24 mouse cellular contexts compared by ENCODE assay signal in the genomic region with DNA sequence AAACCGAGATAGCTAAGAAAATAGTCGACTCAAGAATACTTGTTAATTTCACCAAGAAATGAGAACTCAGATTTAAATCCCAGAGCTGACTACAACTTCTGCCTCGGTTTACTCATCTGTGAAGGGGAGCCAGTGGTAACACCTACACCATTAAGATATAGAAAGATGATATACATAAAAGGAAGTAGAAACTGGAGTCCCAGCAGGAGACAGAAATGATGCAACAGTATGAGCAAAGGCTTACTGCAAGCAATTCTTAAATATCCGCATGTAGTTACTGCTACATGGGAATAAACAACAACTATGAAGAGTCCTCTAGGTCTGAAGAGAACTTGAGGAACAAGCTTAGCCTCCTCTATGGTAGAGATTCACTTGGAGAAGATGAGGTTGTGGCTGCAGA.
"Had no signal": no experiment of that assay in that cellular context is flagged by ENCODE, and none has a peak within 500 bp of the region (broad histone marks: within the 10 kb centered on the region; RNA-seq: fewer than 3 reads in every experiment).

No protein-coding gene starts in this region.

- H3K27me3 ChIP-seq: liver, embryonic 15.5 days; lung, embryonic 15.5 days; midbrain, embryonic 12.5 days; neural tube, embryonic 13.5 days; neural tube, embryonic 15.5 days; stomach, embryonic 15.5 days had no signal

- ATAC-seq: liver, postnatal 0 days; lung, postnatal 0 days; midbrain, embryonic 16.5 days had no signal

- H3K4me2 ChIP-seq: liver, embryonic 15.5 days; lung, embryonic 15.5 days; midbrain, embryonic 12.5 days; neural tube, embryonic 13.5 days; neural tube, embryonic 15.5 days; stomach, embryonic 15.5 days had no signal

- H3K36me3 ChIP-seq: liver, embryonic 15.5 days; lung, embryonic 15.5 days; midbrain, embryonic 10.5 days; midbrain, embryonic 12.5 days; neural tube, embryonic 13.5 days; neural tube, embryonic 15.5 days; stomach, embryonic 15.5 days had no signal

- H3K4me3 ChIP-seq: liver, embryonic 15.5 days; lung, embryonic 15.5 days; midbrain, embryonic 10.5 days; midbrain, embryonic 12.5 days; myocyte; neural tube, embryonic 13.5 days; neural tube, embryonic 15.5 days; stomach, embryonic 15.5 days had no signal

- H3K9me3 ChIP-seq: liver, embryonic 15.5 days; lung, embryonic 15.5 days; midbrain, embryonic 10.5 days; midbrain, embryonic 12.5 days; neural tube, embryonic 13.5 days; neural tube, embryonic 15.5 days; stomach, embryonic 15.5 days had no signal

- H3K27ac ChIP-seq: liver, embryonic 15.5 days; lung, embryonic 15.5 days; macrophage; midbrain, embryonic 10.5 days; midbrain, embryonic 12.5 days; neural tube, embryonic 13.5 days; neural tube, embryonic 15.5 days; stomach, embryonic 15.5 days; stomach, postnatal 0 days had no signal

- DNase-seq: liver, postnatal 0 days; lung, adult 2 months; lung, postnatal 14 days; lung, postnatal 36 days; midbrain, embryonic 14.5 days; retina, postnatal 1 day; right cerebral cortex, adult 18-20 months; right cerebral cortex, postnatal 25 days; right cerebral cortex, postnatal 4 days; thymus, adult 2 months; thymus, postnatal 25 days; thymus, postnatal 4 days had no signal

- H3K4me1 ChIP-seq: liver, embryonic 15.5 days; midbrain, embryonic 10.5 days; midbrain, embryonic 12.5 days; neural tube, embryonic 13.5 days; neural tube, embryonic 15.5 days; stomach, embryonic 15.5 days had no signal

- H3K9ac ChIP-seq: liver, embryonic 15.5 days; liver, postnatal 0 days; lung, embryonic 15.5 days; midbrain, embryonic 12.5 days; neural tube, embryonic 13.5 days; neural tube, embryonic 15.5 days; stomach, embryonic 15.5 days had no signal
